Mouse (Mus musculus) frontal cortex, adult (tissue): ENCODE data around the gene Atp11a.
A peak's percentile ranks its signal among the peaks of the same experiment; 100 is the strongest.

Experiments used
- ATAC-seq: cut with Nextera tagmentation; 2 replicates; pipeline ENCODE4 v1.9.2; 2017; ENCODE audit warnings: mild to moderate bottlenecking, moderate library complexity, mixed read lengths; ENCODE audit not compliant: low TSS enrichment

The Atp11a gene

DNA sequence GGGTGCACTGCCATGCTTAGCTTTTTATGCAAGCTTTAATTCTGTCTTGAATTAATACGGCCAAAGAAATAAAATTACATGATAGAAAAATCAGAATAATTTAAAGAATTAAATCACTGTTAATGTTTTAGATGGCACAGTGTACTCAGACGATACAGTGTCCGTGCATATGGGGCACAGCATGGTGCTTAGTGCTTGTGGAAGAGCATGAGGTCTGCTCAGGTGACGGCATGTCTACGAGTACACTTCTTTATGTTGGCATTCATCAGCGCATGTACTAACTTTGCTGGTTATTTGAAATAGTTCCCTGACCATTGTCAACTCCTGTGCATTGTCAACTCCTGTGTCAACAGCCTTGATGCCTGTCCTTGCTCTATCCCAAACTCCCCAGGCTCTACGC, 12.5 kb downstream of the Atp11a start:
- ATAC-seq = no peak

DNA sequence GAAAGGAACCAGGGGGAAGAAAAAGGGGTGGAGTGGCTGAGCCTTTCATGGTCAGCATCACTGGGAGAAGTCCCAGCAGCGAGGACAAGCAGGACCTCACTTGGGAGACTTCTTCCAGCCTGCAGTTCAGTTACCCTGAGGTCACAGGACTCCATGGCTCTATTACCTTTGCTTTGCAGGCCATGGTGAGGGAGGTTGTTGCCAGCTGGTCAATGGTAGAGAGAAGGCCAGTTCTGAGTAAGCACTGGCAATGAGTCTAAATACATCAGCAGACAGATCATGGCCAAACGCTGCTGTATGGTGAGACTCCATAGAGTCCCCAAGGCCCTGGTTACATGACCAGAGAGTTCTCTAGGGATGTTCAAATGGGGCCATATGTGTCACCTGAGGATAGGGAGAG, 15.5 kb downstream of the Atp11a start:
- ATAC-seq = no peak

DNA sequence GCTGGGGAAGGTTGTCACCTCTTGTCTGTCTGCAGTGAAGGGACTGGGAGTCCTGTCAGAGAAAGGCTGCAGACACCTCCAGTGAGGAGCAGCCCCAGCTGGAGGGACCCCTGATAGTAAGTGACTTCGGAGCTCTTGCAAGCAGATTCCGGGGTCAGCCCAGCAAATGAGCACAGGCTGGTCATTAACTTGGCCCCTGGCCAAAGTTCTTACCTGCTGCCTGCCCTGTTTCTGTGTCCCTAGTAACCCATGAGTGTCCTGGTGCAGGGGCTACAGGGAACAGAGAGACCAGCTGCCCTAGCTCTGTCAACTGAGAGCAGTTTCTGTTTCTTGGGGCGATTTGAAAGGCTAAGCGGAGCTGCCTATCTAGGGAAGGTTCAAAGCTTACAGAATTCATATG, 17.1 kb downstream of the Atp11a start:
- ATAC-seq = no peak

DNA sequence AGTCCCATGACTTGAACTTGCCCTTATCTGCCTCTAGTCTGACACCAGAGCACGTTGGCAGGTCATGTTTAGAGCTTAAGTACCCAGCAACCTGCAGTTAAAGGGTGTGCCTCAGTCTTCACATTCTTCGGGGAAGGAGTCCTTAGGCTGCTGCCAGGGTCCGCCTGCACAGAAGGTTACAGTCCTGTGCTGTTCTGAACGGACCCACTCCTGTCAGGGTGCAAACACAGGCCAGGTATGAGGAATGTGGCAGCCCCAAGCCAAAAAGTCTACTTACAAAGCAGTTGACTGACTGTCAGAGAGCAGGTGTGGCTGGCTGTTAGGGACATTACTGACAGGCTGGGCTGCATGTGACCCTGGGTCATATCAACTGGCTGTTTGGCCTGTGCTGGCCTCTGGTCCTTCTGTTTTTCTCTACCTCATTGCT, 18.1 kb downstream of the Atp11a start:
- no peak for ATAC-seq

DNA sequence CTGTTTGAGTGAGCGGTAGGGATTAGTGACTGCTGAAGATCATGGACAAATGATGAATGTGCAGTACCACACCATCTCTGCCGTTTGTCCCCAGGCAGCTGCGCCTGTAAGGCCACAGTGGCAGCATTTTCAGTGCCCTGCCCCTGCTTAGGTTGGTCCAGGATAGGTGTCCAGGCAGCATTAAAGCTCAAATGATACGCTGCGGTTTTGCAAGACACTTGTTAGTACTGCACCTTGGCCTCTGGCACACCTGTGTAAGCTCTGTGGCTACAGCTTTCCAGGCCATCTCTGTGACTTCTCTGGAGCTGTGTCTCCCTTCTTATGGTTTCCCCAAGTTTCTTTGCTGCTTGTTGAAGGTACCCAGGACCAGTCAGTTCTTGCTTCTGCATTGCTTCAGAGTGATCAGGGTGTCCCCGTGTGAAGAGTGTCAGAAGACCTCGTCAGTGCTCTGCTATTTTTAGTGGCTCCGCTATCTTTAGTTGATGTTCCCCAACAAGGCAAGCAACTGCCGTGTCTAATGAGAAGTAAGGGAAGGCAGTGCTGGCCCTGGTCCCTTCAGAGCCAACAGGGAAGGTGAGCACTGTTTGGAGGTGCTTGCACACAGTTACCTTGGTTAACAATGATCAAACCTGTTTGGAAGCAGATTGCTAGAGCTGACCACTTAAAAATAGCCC, 18.6 kb downstream of the Atp11a start:
- no peak for ATAC-seq

DNA sequence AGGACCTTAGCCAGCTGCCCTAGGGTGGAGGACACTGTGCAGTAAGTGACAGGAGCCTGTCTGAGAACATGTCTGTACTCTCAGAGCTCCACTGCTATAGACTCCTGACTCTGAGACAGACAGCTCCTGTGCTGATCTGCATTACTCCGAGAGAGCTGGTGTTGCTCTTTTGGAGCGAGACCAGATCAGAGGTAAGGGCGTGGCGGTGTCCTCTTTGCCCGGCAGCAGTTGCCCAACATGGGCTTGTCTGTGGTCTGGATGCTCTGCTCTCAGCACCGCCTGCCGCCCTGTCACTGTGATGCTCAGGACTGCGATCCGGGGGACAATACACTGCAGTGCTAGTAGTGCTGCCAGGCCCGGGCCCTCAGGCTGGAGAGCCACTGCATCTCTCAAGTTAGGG, 19.4 kb downstream of the Atp11a start:
- ATAC-seq = no peak

DNA sequence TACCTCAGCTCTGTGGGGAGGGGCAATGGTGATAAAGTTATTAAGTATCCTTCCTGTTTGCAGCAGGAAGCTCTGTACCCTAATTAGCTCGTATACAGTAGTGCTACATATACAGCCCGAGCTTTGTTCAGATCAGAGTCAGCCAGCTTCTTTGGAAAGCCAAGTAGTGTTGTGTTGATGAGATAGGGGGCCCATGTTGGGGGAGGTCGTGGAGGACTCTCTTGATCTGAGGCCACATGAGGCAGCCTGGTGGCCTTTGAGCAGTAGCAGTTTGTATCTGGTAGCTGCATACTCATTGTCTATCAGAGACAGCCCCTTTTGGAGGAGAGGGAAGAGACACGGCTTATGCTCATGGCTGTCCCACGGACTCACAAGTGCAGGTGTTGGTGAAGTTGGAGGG, 20.4 kb downstream of the Atp11a start:
- no peak for ATAC-seq

DNA sequence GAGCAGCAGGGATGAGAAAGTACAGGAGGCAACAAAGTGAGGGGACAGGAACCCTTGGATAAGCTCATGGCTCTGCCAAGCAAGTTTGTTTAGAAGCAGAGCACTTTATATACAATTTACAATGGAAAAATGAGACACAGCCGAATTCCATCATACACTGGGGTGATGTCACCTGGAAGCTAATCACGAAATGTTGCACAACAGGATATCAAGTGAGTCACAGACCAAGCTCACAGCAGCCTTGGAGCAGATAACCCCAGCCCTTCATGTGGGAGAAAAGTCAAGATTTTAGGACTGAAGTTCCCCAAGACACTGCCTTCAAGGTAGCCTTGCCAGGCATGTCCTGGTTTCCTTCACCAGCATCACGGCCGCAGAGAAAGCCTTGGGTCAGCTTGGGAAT, 22.7 kb downstream of the Atp11a start:
- ATAC-seq = no peak

DNA sequence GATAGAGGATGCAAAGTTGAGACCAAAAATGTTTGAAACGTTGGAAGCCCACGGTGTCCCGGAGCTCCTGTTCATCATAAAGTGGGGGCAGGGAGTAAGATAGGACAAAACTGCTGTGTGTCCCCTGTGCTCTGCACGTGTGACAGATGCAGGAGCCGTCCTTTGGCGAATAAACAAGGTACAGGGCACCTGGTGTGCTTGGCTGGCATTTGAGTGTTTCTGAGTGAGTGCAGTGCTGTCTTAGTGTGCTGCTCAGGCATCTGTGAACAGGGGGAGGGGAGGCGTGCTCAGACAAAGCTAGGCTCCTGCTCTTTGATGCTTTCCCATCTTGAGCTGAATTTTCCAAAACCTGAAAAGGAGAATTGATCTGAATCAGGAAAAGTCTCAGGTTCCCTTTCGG, 28.7 kb downstream of the Atp11a start:
- ATAC-seq = no peak

DNA sequence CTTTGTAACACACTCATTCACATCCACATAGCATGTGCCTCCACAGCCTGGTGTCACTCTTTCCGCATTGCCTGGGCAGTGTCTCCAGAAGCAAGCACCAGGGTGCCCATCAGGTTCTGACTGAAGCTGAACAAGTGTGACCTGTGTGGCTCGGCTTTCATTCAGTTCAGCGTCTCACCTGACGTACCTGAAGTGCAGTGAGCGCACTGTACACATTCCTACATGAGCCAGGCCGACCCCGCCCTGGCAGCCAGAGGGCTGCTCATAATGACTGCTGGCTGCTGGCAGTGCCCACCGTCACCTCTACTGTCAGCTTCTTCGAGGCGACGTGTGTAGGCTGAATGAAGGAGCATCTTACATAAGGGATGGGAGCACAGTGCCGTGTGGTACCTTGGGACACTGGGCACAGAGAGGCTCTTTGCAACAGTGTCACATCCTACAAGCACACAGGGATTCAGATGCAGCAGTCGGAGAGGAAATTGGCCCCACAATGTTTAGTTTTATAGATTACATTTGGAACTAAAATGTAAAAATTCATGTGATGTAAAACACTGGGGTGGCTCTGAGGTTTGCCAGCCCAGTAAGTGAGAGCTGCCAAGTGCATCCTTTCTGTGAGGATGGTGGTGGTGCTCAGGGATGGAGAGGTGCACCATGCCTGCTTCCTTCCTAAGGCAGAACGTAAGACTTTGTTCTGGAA, 29.6 kb downstream of the Atp11a start:
- peak; percentile 76 for ATAC-seq

DNA sequence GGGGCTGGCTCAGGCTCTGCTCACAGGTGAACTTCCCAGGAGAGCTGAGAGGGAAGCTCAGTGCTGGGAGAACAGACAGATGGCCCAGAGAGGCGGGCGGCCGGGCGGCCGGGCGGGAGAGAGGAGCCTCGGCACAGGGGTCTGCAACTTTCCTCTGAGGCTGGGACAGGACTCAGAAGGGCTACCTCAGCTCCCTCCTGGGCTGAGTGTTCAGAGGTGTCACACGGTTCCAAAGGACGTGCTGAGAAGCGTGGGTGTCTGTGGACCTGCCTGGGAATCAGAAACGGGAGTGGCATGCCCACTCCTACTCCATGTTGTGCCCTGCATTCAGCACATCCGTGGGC, 30.1 kb downstream of the Atp11a start:
- ATAC-seq = peak; percentile 45

DNA sequence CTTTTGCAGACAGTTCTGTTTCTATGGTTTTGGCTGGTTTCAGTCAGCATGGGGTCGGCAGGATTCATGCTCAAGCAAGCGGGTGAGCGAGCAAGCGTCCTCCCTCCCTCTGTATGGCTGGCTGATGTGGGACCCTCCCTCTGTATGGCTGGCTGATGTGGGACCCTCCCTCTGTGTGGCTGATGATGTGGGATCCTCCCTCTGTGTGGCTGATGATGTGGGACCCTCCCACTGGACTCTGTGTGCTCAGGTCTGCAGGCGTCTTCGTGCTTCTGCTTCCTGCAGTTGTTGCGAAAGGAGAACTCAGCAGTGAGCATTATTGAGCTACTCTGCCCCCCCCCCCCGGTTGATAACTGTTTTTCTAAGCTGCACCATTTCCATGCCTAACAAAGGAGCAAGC, 30.6 kb downstream of the Atp11a start:
- no peak for ATAC-seq

DNA sequence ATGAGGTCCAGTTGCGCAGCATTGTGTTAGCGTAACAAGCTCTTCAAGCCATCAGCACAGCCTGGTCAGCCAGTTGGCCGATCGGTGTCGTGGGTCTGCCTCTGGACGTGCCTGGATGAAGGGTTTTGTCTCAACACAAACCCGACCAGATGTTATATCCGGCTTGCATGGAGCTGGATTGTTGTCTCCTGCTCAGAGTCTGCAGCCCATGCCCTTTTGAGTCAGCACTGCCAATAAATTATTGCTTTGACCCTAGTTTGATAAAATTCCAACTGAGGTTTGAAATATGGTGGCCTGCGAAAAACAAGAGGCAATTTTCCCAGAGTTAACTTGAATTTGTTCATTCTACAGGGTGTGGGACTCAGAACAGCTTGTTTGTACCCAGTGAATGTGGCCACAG, 31.9 kb downstream of the Atp11a start:
- no peak for ATAC-seq

DNA sequence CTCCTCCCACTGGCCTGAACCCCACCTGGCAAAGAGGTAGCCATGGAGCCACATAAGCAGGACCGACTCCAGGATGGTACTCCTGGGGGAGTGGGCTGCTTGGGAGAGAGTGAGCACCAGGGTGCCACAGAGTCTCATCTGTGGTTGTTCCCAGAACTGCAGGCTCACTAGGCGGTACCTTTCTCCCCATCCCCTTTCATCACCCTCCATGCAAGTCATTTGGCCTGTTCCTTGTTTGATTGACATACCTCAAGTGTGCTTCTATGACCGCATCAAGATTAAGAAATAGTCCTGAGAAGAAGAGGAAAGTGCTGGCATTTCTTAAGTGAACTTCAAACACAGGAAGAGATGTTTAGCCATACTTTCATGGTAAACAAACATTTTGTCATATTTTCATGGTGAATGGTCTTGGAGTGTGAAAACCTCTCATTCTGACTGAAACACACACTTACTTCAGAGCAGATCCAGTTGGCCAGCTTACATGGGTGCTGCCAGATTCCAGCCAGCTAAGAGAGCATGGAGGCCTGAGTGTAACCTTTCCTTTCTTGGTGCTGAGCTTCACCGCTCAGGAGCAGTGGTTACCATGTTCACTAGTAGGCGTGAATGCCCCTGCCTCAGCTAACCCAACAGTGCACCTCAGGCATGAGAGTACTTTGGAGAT, 38.3 kb downstream of the Atp11a start:
- ATAC-seq = no peak

DNA sequence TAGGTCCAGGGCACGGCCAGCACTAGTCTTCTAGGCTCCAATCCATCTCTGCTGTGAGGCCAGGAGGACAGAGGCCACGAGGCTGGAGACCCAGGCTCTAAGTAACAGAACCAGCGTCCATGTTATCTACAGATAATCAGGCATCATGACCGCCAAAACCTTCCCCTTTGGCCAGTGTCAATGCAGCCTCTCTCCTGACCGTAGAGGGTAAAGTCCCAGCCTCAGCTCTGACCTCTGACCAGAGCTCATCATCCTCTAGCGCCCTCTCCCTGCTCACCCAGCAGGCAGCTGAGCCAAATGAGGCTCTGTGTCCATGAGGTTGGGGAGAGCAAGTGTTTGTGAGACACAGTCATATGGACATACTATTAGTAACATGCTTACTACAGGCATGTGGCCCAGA, 42.3 kb downstream of the Atp11a start:
- ATAC-seq = no peak

DNA sequence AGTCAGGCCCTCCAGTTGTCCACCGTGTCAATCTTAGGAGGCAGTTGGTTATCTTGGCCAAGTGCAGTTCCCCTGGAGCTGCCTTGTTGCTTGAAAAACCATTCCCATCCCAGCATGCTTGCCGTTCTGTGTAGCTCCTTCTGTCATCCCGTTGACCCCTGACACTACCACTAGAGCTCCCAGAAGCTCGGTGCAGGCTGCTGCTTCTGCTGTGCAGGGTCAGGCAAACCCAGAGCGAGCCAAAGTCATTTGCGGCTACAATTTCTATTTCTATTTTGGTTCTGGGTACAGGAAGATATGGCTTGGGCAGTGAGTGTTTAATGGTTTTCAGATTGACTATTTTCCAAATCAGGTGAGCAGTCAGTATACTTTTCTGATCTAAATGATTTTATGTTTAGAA, 43.0 kb downstream of the Atp11a start:
- no peak for ATAC-seq

DNA sequence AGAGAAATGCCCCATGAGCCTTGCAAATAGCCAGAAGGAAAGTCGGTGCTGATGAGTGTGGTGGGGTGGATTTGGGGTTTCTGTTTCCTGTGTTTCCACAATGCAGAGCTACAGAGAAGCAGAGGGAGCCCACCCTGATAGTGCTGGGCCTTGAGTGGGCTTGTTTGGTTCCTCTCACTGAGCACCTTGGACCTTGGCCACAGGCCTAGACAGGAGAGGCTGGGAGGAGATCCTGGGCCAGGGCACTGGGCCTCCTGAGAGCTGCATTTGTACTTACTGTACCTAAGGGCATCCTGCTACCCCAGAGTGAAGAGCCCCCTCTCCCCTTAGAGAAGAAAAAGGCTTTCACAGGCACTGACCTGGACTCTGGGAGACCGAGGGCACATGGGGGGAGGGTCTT, 43.4 kb downstream of the Atp11a start:
- no peak for ATAC-seq

DNA sequence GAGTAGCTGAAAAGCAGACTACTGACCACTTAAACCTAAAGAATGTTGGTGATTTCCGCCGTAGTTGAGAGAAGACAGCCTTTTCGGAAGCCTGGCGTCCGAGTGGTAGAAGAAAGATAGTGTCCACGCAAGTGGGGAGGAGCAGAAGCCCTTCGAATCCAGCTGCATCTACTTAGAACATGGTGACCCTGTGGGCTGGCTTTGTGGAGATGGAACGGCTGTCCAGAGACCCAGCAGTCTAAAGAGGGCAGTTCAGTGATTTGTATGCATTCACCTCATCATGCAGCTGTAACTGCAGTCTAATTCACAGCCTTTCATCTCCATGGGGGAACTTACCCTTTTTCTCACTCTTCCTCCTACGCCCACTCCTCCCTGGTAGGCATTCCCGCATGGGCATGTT, 44.8 kb downstream of the Atp11a start:
- ATAC-seq = no peak

DNA sequence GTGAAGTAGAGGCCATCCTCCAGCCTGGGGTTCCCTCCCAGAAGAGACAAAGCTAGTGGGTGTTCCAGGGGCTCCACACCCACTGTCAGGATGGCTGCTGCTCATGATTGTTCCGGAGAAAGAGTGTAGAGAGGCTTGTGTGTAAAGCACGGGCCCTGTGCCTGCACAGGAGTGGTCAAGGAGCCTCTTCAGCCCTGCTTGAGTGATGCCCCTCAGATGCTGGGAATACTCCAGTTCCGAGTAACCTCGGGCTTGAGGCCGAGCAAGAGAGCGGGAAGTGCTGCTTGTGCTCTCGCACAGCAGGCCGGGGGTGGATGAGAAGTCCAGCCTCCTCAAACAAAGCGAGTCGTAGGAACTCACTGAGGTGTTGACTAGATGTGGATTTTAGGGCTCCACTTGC, 46.3 kb downstream of the Atp11a start:
- peak; percentile 48; the same call in 1 of the 2 replicates for ATAC-seq

DNA sequence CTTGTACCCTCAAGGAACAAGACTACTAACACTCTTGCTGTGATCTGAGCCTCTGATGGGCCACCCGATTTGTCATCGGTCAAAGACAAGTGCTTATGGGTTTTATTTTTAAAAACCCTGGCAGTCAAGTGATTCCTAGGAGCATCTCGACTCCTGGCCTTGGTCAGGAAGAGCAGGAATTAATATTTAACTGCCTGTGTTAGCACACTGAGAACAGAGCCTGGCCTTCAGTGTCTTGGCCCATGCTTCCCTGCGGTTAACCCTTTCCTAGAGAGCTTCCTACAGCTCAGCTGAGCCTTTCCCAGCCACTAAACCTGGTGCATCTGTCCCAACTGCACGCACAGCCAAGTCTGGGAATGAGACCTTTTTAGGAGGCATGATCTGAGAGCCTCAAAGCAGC, 48.1 kb downstream of the Atp11a start:
- ATAC-seq = no peak

DNA sequence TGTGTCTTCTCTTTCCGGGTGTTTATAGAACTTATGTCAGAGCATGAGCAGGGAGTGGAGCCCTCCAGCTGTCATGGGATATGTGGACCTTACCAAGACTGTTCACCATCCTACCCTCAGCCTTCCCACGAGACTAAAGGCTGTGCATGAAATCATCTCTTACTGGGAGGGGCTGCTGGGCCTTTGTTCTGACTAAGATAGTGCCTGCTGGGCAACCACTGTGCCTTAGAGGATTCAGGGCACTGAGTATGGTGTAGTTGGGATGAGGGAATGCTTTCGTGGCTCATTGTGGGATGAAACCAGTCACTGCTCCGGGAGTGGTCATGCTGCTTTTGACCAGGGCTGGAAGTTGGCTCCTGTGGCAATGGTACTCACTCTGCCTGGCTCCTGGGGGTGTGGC, 48.8 kb downstream of the Atp11a start:
- no peak for ATAC-seq

DNA sequence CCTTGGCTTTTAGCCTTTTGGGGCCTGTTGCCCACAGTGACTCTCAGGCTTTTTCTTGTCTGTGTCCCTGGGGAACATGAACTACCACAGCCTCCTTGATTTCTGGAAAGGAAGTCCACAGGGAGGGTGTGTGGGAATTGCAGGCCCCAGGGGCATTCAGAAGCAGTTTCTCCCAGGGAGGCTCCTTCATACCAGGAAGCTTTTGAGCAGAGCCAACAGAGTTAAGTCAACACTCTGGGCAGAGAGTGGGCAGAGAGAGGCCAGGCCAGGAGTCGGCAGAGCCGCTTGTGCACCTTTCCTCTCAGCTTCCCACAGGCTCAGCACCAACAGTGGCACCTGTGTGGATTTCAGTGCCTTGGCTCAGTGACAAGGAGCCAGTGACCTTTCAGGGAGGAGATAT, 51.2 kb downstream of the Atp11a start:
- ATAC-seq = no peak

DNA sequence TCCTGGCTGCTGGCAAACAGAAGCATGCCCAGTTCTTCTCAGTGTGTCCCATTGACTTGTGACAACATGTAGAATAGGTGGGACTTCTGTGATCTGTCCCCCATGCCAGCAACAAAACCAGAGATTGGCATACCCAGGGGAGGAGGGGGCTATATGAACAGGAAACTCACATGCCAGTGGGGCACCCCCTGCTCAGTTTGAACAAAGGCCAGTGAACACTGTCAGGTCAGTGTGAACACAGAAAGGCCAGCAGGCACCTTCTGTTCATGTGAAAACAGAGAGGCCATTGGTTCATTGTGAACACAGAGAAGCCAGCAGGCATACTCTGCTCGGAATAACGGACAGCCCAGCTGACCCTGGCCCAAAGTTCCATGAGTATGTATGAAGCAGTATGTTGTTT, 52.7 kb downstream of the Atp11a start:
- ATAC-seq = no peak
